Mouse (Mus musculus): ENCODE measurements at regions not wholly inside any gene's neighbourhood (a gene's known extent, or its start where the extent isn't known, plus 50 kb on each side); places are given as distances from the start of the nearest gene placed in this dataset.
A peak's percentile ranks its signal among the peaks of the same experiment; 100 is the strongest.

- ATAC-seq (ENCODE audit: low FRiP score): no peak
- Histone ChIP-seq H3K4me3 (replicated peaks; ENCODE audit: low read length) (no peak overlapping the region), H3K9me3 (ENCODE audit: control insufficient read depth, low read length) (no peaks in the 10 kb centered on the region), H3K4me1 (replicated peaks; ENCODE audit: control insufficient read depth, insufficient read depth, low read length) (no peaks in the 10 kb centered on the region), H3K36me3 (replicated peaks; ENCODE audit: control insufficient read depth, insufficient read depth) (no peaks in the 10 kb centered on the region), H3K9ac (no peak overlapping the region), H3K27me3 (ENCODE audit: control insufficient read depth, insufficient read depth, low read length) (no peaks in the 10 kb centered on the region), H3K27ac (no peak overlapping the region), H3K4me2 (replicated peaks) (no peak overlapping the region)
- DNase-seq (ENCODE audit: low spot score): no peak
- WGBS: 76% methylated on average over 4 of the region's 4 CpGs
These were observed 400.1 kb upstream of the Jarid2 start for GRCm38 (mm10) chr13:44329161-44329560.

GRCm38 (mm10) chr13:44329701-44330100, 399.6 kb upstream of the Jarid2 start:
- H3K27me3 ChIP-seq (ENCODE audit: control insufficient read depth, insufficient read depth, low read length): no peaks in the 10 kb centered on the region
- 85% methylated on average over 10 of the region's 10 CpGs for WGBS
- no peaks in the 10 kb centered on the region for H3K36me3 ChIP-seq (replicated peaks; ENCODE audit: control insufficient read depth, insufficient read depth)
- no peak overlapping the region for H3K27ac ChIP-seq
- ATAC-seq (ENCODE audit: low FRiP score) (no peak), DNase-seq (ENCODE audit: low spot score) (no peak)
- H3K4me1 ChIP-seq (replicated peaks; ENCODE audit: control insufficient read depth, insufficient read depth, low read length): no peaks in the 10 kb centered on the region
- H3K9ac ChIP-seq: no peak overlapping the region
- no peak overlapping the region for H3K4me2 ChIP-seq (replicated peaks)
- no peaks in the 10 kb centered on the region for H3K9me3 ChIP-seq (ENCODE audit: control insufficient read depth, low read length)
- H3K4me3 ChIP-seq (replicated peaks; ENCODE audit: low read length): no peak overlapping the region

GRCm38 (mm10) chr13:44332716-44333240, 396.5 kb upstream of the Jarid2 start:
- no peak overlapping the region for H3K9ac ChIP-seq
- H3K9me3 ChIP-seq (ENCODE audit: control insufficient read depth, low read length): peaks cover 9% of the 10 kb centered on the region; the same call in 1 of the 2 replicates
- ATAC-seq (ENCODE audit: low FRiP score) (no peak), DNase-seq (ENCODE audit: low spot score) (no peak)
- no peak overlapping the region for H3K4me2 ChIP-seq (replicated peaks)
- no peaks in the 10 kb centered on the region for H3K36me3 ChIP-seq (replicated peaks; ENCODE audit: control insufficient read depth, insufficient read depth)
- no peak overlapping the region for H3K4me3 ChIP-seq (replicated peaks; ENCODE audit: low read length)
- no peaks in the 10 kb centered on the region for H3K4me1 ChIP-seq (replicated peaks; ENCODE audit: control insufficient read depth, insufficient read depth, low read length)
- no peaks in the 10 kb centered on the region for H3K27me3 ChIP-seq (ENCODE audit: control insufficient read depth, insufficient read depth, low read length)
- H3K27ac ChIP-seq: no peak overlapping the region
- WGBS: 65% methylated on average over 11 of the region's 11 CpGs

GRCm38 (mm10) chr13:44339061-44339741, 390.1 kb upstream of the Jarid2 start:
- no peaks in the 10 kb centered on the region for H3K27me3 ChIP-seq (ENCODE audit: control insufficient read depth, insufficient read depth, low read length)
- peaks cover 9% of the 10 kb centered on the region; the same call in 1 of the 2 replicates for H3K9me3 ChIP-seq (ENCODE audit: control insufficient read depth, low read length)
- no peak overlapping the region for H3K9ac ChIP-seq
- H3K4me1 ChIP-seq (replicated peaks; ENCODE audit: control insufficient read depth, insufficient read depth, low read length): no peaks in the 10 kb centered on the region
- ATAC-seq (ENCODE audit: low FRiP score) (no peak), DNase-seq (ENCODE audit: low spot score) (no peak)
- 50% methylated on average over 6 of the region's 6 CpGs for WGBS
- H3K36me3 ChIP-seq (replicated peaks; ENCODE audit: control insufficient read depth, insufficient read depth): no peaks in the 10 kb centered on the region
- no peak overlapping the region for H3K4me2 ChIP-seq (replicated peaks)
- no peak overlapping the region for H3K27ac ChIP-seq
- H3K4me3 ChIP-seq (replicated peaks; ENCODE audit: low read length): no peak overlapping the region

GRCm38 (mm10) chr13:44345094-44345493, 384.2 kb upstream of the Jarid2 start:
- Histone ChIP-seq H3K4me2 (replicated peaks) (no peak overlapping the region), H3K4me1 (replicated peaks; ENCODE audit: control insufficient read depth, insufficient read depth, low read length) (no peaks in the 10 kb centered on the region), H3K36me3 (replicated peaks; ENCODE audit: control insufficient read depth, insufficient read depth) (no peaks in the 10 kb centered on the region), H3K9ac (no peak overlapping the region), H3K4me3 (replicated peaks; ENCODE audit: low read length) (no peak overlapping the region), H3K9me3 (ENCODE audit: control insufficient read depth, low read length) (no peaks in the 10 kb centered on the region), H3K27ac (no peak overlapping the region), H3K27me3 (ENCODE audit: control insufficient read depth, insufficient read depth, low read length) (no peaks in the 10 kb centered on the region)
- ATAC-seq (ENCODE audit: low FRiP score) (no peak), DNase-seq (ENCODE audit: low spot score) (no peak)
- 48% methylated on average over 6 of the region's 6 CpGs for WGBS

- Histone ChIP-seq H3K4me2 (replicated peaks) (no peak overlapping the region), H3K27me3 (ENCODE audit: control insufficient read depth, insufficient read depth, low read length) (no peaks in the 10 kb centered on the region), H3K4me3 (replicated peaks; ENCODE audit: low read length) (no peak overlapping the region), H3K36me3 (replicated peaks; ENCODE audit: control insufficient read depth, insufficient read depth) (no peaks in the 10 kb centered on the region), H3K4me1 (replicated peaks; ENCODE audit: control insufficient read depth, insufficient read depth, low read length) (no peaks in the 10 kb centered on the region), H3K27ac (no peak overlapping the region), H3K9me3 (ENCODE audit: control insufficient read depth, low read length) (no peaks in the 10 kb centered on the region), H3K9ac (no peak overlapping the region)
- no peak for DNase-seq (ENCODE audit: low spot score)
- ATAC-seq (ENCODE audit: low FRiP score): no peak
- WGBS: 36% methylated on average over 4 of the region's 4 CpGs
These were observed 382.6 kb upstream of the Jarid2 start for GRCm38 (mm10) chr13:44346636-44347035.

- H3K36me3 ChIP-seq (replicated peaks; ENCODE audit: control insufficient read depth, insufficient read depth): no peaks in the 10 kb centered on the region
- no peaks in the 10 kb centered on the region for H3K4me1 ChIP-seq (replicated peaks; ENCODE audit: control insufficient read depth, insufficient read depth, low read length)
- no peak for ATAC-seq (ENCODE audit: low FRiP score)
- H3K27ac ChIP-seq: no peak overlapping the region
- no peaks in the 10 kb centered on the region for H3K27me3 ChIP-seq (ENCODE audit: control insufficient read depth, insufficient read depth, low read length)
- no peak overlapping the region for H3K4me2 ChIP-seq (replicated peaks)
- H3K9me3 ChIP-seq (ENCODE audit: control insufficient read depth, low read length): no peaks in the 10 kb centered on the region
- 49% methylated on average over 9 of the region's 9 CpGs for WGBS
- DNase-seq (ENCODE audit: low spot score): no peak
- no peak overlapping the region for H3K9ac ChIP-seq
- no peak overlapping the region for H3K4me3 ChIP-seq (replicated peaks; ENCODE audit: low read length)
These were observed 381.6 kb upstream of the Jarid2 start for GRCm38 (mm10) chr13:44347662-44348061.

- ATAC-seq (ENCODE audit: low FRiP score): no peak
- WGBS: 26% methylated on average over 9 of the region's 9 CpGs
- H3K4me2 ChIP-seq (replicated peaks): no peak overlapping the region; the same call in 1 of the 2 replicates
- peaks cover 5% of the 10 kb centered on the region for H3K4me1 ChIP-seq (replicated peaks; ENCODE audit: control insufficient read depth, insufficient read depth, low read length)
- H3K36me3 ChIP-seq (replicated peaks; ENCODE audit: control insufficient read depth, insufficient read depth): no peaks in the 10 kb centered on the region
- H3K9ac ChIP-seq: no peak overlapping the region
- no peaks in the 10 kb centered on the region for H3K9me3 ChIP-seq (ENCODE audit: control insufficient read depth, low read length)
- no peak overlapping the region for H3K27ac ChIP-seq
- H3K4me3 ChIP-seq (replicated peaks; ENCODE audit: low read length): no peak overlapping the region
- DNase-seq (ENCODE audit: low spot score): peak; percentile 37
- no peaks in the 10 kb centered on the region for H3K27me3 ChIP-seq (ENCODE audit: control insufficient read depth, insufficient read depth, low read length)
These were observed 375.4 kb upstream of the Jarid2 start for GRCm38 (mm10) chr13:44353899-44354298.

GRCm38 (mm10) chr13:44355771-44356221, 373.5 kb upstream of the Jarid2 start:
- 70% methylated on average over 12 of the region's 12 CpGs for WGBS
- H3K9ac ChIP-seq: no peak overlapping the region
- no peak overlapping the region for H3K27ac ChIP-seq
- H3K27me3 ChIP-seq (ENCODE audit: control insufficient read depth, insufficient read depth, low read length): no peaks in the 10 kb centered on the region
- H3K4me2 ChIP-seq (replicated peaks): no peak overlapping the region
- H3K4me3 ChIP-seq (replicated peaks; ENCODE audit: low read length): no peak overlapping the region
- DNase-seq (ENCODE audit: low spot score) (no peak), ATAC-seq (ENCODE audit: low FRiP score) (no peak)
- peaks cover 5% of the 10 kb centered on the region for H3K4me1 ChIP-seq (replicated peaks; ENCODE audit: control insufficient read depth, insufficient read depth, low read length)
- H3K9me3 ChIP-seq (ENCODE audit: control insufficient read depth, low read length): no peaks in the 10 kb centered on the region
- H3K36me3 ChIP-seq (replicated peaks; ENCODE audit: control insufficient read depth, insufficient read depth): no peaks in the 10 kb centered on the region
